Mouse (Mus musculus): ENCODE measurements around the gene Nptxr.

GRCm38 (mm10) chr15:79822265-79823199, 18.0 kb upstream of the Nptxr start:
- TF ChIP-seq CTCF (IDR thresholded peaks at IDR 0.05; ENCODE audit: borderline replicate concordance, insufficient read depth, low read length) = no peak
- TF ChIP-seq POLR2A (IDR thresholded peaks at IDR 0.05; ENCODE audit: low read depth, low read length) = 0 out of 2 replicates have a peak, but pooled peaks have one; percentile 24

Data from embryonic fibroblast, embryonic 13.5 days (primary cell).